Mouse (Mus musculus) liver, embryonic 13.5 days (tissue): ENCODE results near the gene Rnps1. TPM values are rescaled to one million over a fixed set of nuclear protein-coding genes. Genes with fewer than 3 reads are reported as not detected.

Experiments
- ATAC-seq: fragments of 200-750 bp; cut with Nextera tagmentation; 2 replicates; pipeline ENCODE4 v1.8.0; 2017; ENCODE audit warnings: low read depth, mild to moderate bottlenecking, moderate number of reproducible peaks, moderate library complexity
- DNase-seq: peaks from one replicate; pipeline ENCODE4 v3.0.0; 2022
- H3K27ac ChIP-seq: fragments of 300-500 bp; sonication (generic); 2 replicates; pipeline ENCODE4 v1.5.1; 2015; ENCODE audit warnings: moderate library complexity, mild to moderate bottlenecking, inconsistent platforms
- H3K27me3 ChIP-seq: fragments of 300-500 bp; sonication (generic); 2 replicates; pipeline ENCODE4 v1.6.1; 2015; ENCODE audit warnings: mild to moderate bottlenecking, inconsistent platforms
- H3K36me3 ChIP-seq: fragments of 300-500 bp; sonication (generic); 2 replicates; pipeline ENCODE4 v1.6.1; 2015; ENCODE audit warnings: mild to moderate bottlenecking, inconsistent platforms
- H3K4me1 ChIP-seq: fragments of 300-500 bp; sonication (generic); replicated peaks from 2 replicates; pipeline ENCODE4 v1.6.1; 2015; ENCODE audit warnings: inconsistent platforms
- H3K4me2 ChIP-seq: fragments of 300-500 bp; sonication (generic); 2 replicates; pipeline ENCODE4 v1.6.1; 2015; ENCODE audit warnings: inconsistent platforms, mild to moderate bottlenecking, moderate library complexity
- H3K4me3 ChIP-seq: fragments of 300-500 bp; sonication (generic); replicated peaks from 2 replicates; pipeline ENCODE4 v1.5.1; 2015; ENCODE audit warnings: mild to moderate bottlenecking, inconsistent platforms
- H3K9ac ChIP-seq: fragments of 300-500 bp; sonication (generic); 2 replicates; pipeline ENCODE4 v1.6.1; 2015; ENCODE audit warnings: mild to moderate bottlenecking, inconsistent platforms
- H3K9me3 ChIP-seq: fragments of 300-500 bp; sonication (generic); replicated peaks from 2 replicates; pipeline ENCODE4 v1.6.1; 2016; ENCODE audit warnings: inconsistent platforms
- WGBS: fragments of 180-500 bp; shearing (Covaris S2); methylation state at CpG from one replicate; pipeline ENCODE4 v1.1.7; 2015; ENCODE audit not compliant: insufficient replicate concordance; 5-methylcytosine and 5-hydroxymethylcytosine counted together
- polyA plus RNA-seq: library from polyadenylated mRNA; unstranded; fragments of >200 nt; fragmentation: Nextera tagmentation; extraction: Ambion mirVana; gene quantifications from 2 replicates; pipeline ENCODE4 v1.2.1, GENCODE M21; 2015

Gene Rnps1
- 151 and 173 TPM in 2 replicates for polyA plus RNA-seq

DNA sequence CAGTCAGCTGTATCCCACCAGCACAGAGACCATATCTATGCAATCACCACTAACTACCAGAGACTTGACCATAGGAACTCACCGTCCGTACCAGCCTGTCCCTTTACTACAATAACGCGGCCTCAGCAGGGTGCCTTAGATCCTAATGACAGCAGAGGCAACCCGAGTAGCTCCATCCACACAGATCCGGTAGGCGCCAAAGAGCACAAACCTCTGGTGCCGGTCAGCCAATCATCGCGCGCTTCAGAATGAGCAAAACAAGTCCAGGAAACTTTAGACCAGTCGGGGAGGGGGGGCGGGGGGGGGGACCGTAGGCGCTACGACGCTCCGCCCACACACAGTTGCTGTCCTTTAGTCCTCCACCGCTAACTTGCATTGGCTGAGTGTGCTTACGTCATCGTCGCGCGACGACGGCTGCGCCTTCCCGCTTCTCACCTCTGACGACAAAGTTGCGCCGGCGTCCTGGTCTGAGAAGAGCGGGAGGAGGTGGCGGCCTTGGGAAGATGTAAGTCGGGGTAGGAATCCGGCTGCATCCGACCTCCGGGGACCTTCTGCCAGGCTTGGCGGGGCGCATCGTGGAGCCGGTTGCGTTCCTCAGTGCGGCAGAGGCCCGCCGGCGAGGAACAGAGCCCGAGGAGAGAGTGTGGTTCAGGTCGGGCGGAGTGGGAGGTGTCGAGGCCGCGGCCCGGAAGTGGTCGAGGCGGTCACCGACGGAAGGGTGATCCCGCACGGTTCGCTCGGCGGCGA, at the start of gene Rnps1:
Gene Rnps1 (plus strand): TSS at position 336 of the 747 bp plus-strand sequence.
- Histone ChIP-seq H3K9me3 (no peaks in the 10 kb centered on the region), H3K9ac (peak within 1 kb of the TSS; percentile 92), H3K27me3 (no peaks in the 10 kb centered on the region), H3K27ac (peak within 1 kb of the TSS; percentile 97), H3K4me3 (peak within 1 kb of the TSS; percentile 77), H3K36me3 (peaks cover 60% of the 10 kb centered on the region), H3K4me1 (peaks cover 53% of the 10 kb centered on the region), H3K4me2 (peak within 1 kb of the TSS; percentile 81)
- under 1% methylated on average over 64 of the region's 64 CpGs for WGBS
- ATAC-seq (peak; percentile 88), DNase-seq (peak; percentile 95)

- Histone ChIP-seq H3K36me3 (peaks cover 80% of the 10 kb centered on the region), H3K9me3 (no peaks in the 10 kb centered on the region), H3K9ac (no peak overlapping the region), H3K27ac (no peak overlapping the region), H3K27me3 (no peaks in the 10 kb centered on the region), H3K4me1 (peaks cover 15% of the 10 kb centered on the region), H3K4me2 (no peak overlapping the region), H3K4me3 (no peak overlapping the region)
- DNase-seq (no peak), ATAC-seq (no peak)
- 78% methylated on average over 13 of the region's 13 CpGs for WGBS
These were observed 48.5 kb upstream of the Rnps1 start for GRCm38 (mm10) chr17:24365863-24366262.

DNA sequence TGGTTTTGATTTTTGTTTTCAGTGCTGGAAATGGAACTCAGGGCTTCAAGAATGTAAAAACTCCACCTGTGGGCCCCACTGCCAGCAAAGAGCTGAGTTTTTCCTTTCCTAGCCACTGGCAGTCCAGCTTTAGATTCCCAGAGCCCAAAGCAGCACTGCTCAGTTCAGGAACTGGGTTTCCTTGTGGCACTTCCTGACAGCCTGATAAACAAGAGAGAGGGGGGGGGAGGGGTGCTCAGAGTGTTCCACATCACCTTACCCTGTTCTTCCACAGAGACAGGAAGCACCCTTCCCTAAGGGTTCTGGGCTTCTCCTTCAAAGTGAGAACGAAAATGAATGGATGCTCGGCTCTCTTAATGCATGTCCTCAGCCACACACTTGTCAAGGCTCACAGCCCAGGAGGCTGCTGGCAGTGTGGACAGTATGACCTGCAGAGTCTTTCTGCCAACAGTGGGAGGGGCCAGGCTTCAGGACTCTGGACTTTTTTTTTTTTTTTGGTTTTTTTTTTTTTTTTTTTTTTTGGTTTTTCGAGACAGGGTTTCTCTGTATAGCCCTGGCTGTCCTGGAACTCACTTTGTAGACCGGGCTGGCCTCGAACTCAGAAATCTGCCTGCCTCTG, 39.2 kb upstream of the Rnps1 start:
- no peak overlapping the region for H3K4me3 ChIP-seq
- H3K4me2 ChIP-seq = no peak overlapping the region
- H3K27ac ChIP-seq = no peak overlapping the region; the same call in 1 of the 2 replicates
- H3K27me3 ChIP-seq = no peaks in the 10 kb centered on the region
- ATAC-seq = peak; percentile 19; the same call in 1 of the 2 replicates
- H3K9me3 ChIP-seq = no peaks in the 10 kb centered on the region
- peaks cover 95% of the 10 kb centered on the region for H3K36me3 ChIP-seq
- H3K4me1 ChIP-seq = peaks cover 36% of the 10 kb centered on the region
- H3K9ac ChIP-seq = no peak overlapping the region; the same call in 1 of the 2 replicates
- WGBS = 61% methylated on average over 5 of the region's 5 CpGs
- no peak for DNase-seq

- Histone ChIP-seq H3K4me3 (no peak overlapping the region), H3K9me3 (no peaks in the 10 kb centered on the region), H3K27ac (no peak overlapping the region), H3K4me1 (peaks cover 36% of the 10 kb centered on the region), H3K4me2 (no peak overlapping the region), H3K27me3 (no peaks in the 10 kb centered on the region), H3K36me3 (peaks cover 93% of the 10 kb centered on the region), H3K9ac (no peak overlapping the region)
- no peak for DNase-seq
- peak; percentile 74 for ATAC-seq
- WGBS = 65% methylated on average over 6 of the region's 6 CpGs
These were observed 38.5 kb upstream of the Rnps1 start for GRCm38 (mm10) chr17:24375886-24376285.

DNA sequence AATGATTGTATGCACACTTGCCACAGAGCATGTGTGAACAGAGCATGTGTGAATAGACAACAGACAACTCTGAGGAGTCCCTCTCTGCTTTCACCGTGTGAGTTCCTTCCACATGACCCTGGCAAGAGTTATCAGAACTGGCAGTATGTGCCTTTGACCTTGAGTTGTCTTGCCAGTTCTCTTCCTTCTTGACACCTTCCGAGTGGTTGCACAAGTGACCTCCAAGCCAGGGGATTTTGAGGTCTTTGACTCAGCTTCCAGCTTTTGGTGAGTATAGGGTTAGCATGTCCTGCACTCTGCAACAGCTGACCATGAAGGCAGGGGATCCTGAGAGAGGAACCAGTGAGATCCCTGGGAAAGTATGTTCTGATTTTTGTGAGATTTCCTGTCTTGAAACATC, 35.9 kb upstream of the Rnps1 start:
- 69% methylated on average over 2 of the region's 2 CpGs for WGBS
- no peak for DNase-seq
- Histone ChIP-seq H3K9me3 (no peaks in the 10 kb centered on the region), H3K27me3 (no peaks in the 10 kb centered on the region), H3K4me3 (no peak overlapping the region), H3K36me3 (peaks cover 92% of the 10 kb centered on the region), H3K9ac (no peak overlapping the region), H3K4me1 (peaks cover 36% of the 10 kb centered on the region), H3K4me2 (no peak overlapping the region), H3K27ac (no peak overlapping the region)
- no peak for ATAC-seq

DNA sequence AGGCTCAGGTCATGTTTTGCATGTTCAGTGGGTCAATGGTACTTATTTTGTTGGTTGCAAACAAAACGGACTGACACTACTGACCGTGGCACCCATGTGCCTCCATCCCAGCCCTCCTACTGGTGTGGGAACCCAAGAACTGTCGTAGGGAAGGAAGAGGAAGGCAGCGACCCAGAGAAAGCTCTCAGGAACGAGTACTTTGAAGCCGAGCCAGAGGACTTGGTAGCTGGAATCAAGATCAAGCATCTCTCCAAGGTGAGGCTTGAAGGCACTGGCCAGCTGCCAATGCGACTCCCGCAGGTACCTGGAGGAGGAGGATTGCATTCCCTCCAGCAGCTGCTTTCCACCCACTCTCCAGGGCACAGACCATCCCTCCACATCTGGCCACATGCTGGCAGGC, 30.6 kb upstream of the Rnps1 start:
- Histone ChIP-seq H3K4me2 (no peak overlapping the region), H3K9ac (no peak overlapping the region)
- DNase-seq = no peak

DNA sequence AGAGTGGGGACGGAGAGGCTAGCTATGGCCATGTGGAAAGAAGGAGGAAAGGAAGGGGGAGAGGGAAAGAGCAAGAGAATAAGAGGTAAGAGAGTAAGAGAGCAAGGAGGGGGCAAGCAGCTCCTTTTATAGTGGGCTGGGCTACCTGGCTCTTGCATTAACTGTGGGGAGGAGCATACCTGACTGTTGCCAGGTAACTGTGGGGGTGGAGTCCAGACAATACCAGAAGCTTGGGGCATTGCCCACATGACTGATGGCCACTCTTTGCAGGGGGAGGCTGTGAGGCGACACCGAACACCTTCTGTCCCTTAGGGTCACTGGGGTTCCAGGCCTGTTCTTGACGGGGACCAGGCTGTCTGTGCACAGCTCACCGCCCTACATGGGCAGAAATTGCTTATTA, 25.7 kb upstream of the Rnps1 start:
- no peak overlapping the region for H3K4me3 ChIP-seq
- 87% methylated on average over 5 of the region's 5 CpGs for WGBS
- ATAC-seq (no peak), DNase-seq (no peak)
- no peaks in the 10 kb centered on the region for H3K27me3 ChIP-seq
- no peak overlapping the region for H3K9ac ChIP-seq
- no peak overlapping the region for H3K27ac ChIP-seq
- H3K4me1 ChIP-seq = no peaks in the 10 kb centered on the region; the same call in 1 of the 2 replicates
- no peak overlapping the region for H3K4me2 ChIP-seq
- no peaks in the 10 kb centered on the region for H3K9me3 ChIP-seq
- H3K36me3 ChIP-seq = peaks cover 95% of the 10 kb centered on the region

More for the DNA sequence above, 30.6 kb upstream of the Rnps1 start:
- H3K4me1 ChIP-seq = no peaks in the 10 kb centered on the region; the same call in 1 of the 2 replicates
- no peak overlapping the region for H3K4me3 ChIP-seq
- no peaks in the 10 kb centered on the region for H3K27me3 ChIP-seq
- peaks cover 93% of the 10 kb centered on the region for H3K36me3 ChIP-seq
- WGBS = 80% methylated on average over 8 of the region's 8 CpGs
- no peak overlapping the region for H3K27ac ChIP-seq
- no peak for ATAC-seq
- no peaks in the 10 kb centered on the region for H3K9me3 ChIP-seq

DNA sequence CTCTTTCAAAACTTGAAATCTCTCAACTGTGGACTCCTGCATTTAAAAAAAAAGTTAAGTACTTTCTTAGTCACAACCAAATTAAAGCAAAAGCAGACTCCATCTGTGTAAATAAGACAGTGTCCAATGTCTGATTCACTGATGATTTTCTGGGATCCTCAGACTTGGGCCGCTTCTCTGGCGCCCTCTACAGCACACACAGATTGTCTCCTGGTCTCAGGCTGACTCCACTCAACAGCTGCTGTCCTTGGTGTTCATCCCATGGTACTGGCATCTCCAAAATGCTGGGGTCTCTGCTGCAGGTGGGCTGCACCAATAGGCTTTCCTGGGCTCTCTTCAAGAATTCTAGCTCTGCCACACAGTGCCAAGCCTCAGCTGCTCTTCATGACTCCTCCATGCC, 24.5 kb upstream of the Rnps1 start:
- no peaks in the 10 kb centered on the region for H3K27me3 ChIP-seq
- no peak overlapping the region for H3K4me2 ChIP-seq
- H3K36me3 ChIP-seq = peaks cover 92% of the 10 kb centered on the region
- ATAC-seq (no peak), DNase-seq (no peak)
- WGBS = 9% methylated on average over 2 of the region's 2 CpGs
- no peak overlapping the region for H3K27ac ChIP-seq
- no peaks in the 10 kb centered on the region for H3K9me3 ChIP-seq
- no peak overlapping the region for H3K9ac ChIP-seq
- H3K4me3 ChIP-seq = no peak overlapping the region
- H3K4me1 ChIP-seq = no peaks in the 10 kb centered on the region; the same call in 1 of the 2 replicates

GRCm38 (mm10) chr17:24391149-24391548, 23.2 kb upstream of the Rnps1 start:
- 74% methylated on average over 8 of the region's 8 CpGs for WGBS
- H3K4me3 ChIP-seq = no peak overlapping the region

GRCm38 (mm10) chr17:24393527-24393926, 20.8 kb upstream of the Rnps1 start:
- H3K36me3 ChIP-seq = peaks cover 91% of the 10 kb centered on the region
- 68% methylated on average over 4 of the region's 4 CpGs for WGBS

More at GRCm38 (mm10) chr17:24391149-24391548, 23.2 kb upstream of the Rnps1 start:
- H3K9me3 ChIP-seq = no peaks in the 10 kb centered on the region
- ATAC-seq = no peak
- peaks cover 92% of the 10 kb centered on the region for H3K36me3 ChIP-seq
- H3K27ac ChIP-seq = no peak overlapping the region
- H3K9ac ChIP-seq = no peak overlapping the region
- H3K27me3 ChIP-seq = no peaks in the 10 kb centered on the region
- no peaks in the 10 kb centered on the region for H3K4me1 ChIP-seq
- H3K4me2 ChIP-seq = no peak overlapping the region
- no peak for DNase-seq

GRCm38 (mm10) chr17:24394456-24394855, 19.9 kb upstream of the Rnps1 start:
- Histone ChIP-seq H3K9me3 (no peaks in the 10 kb centered on the region), H3K4me1 (no peaks in the 10 kb centered on the region), H3K36me3 (peaks cover 91% of the 10 kb centered on the region), H3K27ac (no peak overlapping the region), H3K27me3 (no peaks in the 10 kb centered on the region), H3K9ac (no peak overlapping the region), H3K4me2 (no peak overlapping the region), H3K4me3 (no peak overlapping the region)
- ATAC-seq = no peak
- 86% methylated on average over 7 of the region's 7 CpGs for WGBS
- no peak for DNase-seq

More at GRCm38 (mm10) chr17:24393527-24393926, 20.8 kb upstream of the Rnps1 start:
- 0 out of 2 replicates have a peak, but pooled peaks have one; percentile 21 for ATAC-seq
- H3K4me1 ChIP-seq = no peaks in the 10 kb centered on the region
- H3K27me3 ChIP-seq = no peaks in the 10 kb centered on the region
- no peak overlapping the region for H3K4me3 ChIP-seq
- no peaks in the 10 kb centered on the region for H3K9me3 ChIP-seq
- H3K27ac ChIP-seq = no peak overlapping the region
- DNase-seq = no peak
- no peak overlapping the region for H3K4me2 ChIP-seq
- no peak overlapping the region for H3K9ac ChIP-seq
